Mouse (Mus musculus): ENCODE measurements at regions not wholly inside any gene's neighbourhood (a gene's known extent, or its start where the extent isn't known, plus 50 kb on each side); places are given as distances from the start of the nearest gene placed in this dataset.

DNA sequence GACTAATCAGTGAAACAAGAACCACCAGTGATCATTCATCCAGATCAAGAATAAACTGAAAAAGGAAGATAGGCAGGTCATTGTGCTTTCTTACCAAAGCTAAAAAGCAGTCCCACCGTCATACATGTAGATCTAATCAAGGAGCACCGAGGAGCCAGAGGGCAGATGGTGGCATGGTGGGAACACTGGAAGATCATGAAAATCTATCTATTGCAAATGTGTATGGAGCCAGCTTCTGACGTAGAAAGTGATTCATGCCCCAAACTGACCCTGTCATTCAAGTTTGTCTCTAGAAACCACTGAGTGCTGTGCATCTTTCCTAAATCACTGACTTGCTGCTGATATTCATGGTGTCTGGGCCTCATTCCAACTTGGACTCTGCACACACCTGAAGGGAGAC, 299.0 kb upstream of the Irx4 start:
- peaks cover 54% of the 10 kb centered on the region for H3K9me3 ChIP-seq (replicated peaks)
- DNase-seq (ENCODE audit: low spot score), result no peak
- no peak overlapping the region for H3K4me3 ChIP-seq (ENCODE audit: low read depth, low read length)
- no peaks in the 10 kb centered on the region for H3K4me1 ChIP-seq (ENCODE audit: insufficient read depth, low read depth, low read length)
- no peaks in the 10 kb centered on the region for H3K36me3 ChIP-seq (replicated peaks)
- no peaks in the 10 kb centered on the region for H3K27me3 ChIP-seq (ENCODE audit: insufficient read depth, low read length)
- TF ChIP-seq POLR2AphosphoS5 (IDR thresholded peaks at IDR 0.05; ENCODE audit: insufficient replicate concordance, low read depth, low read length) (no peak), GATA1 (IDR thresholded peaks at IDR 0.05; ENCODE audit: borderline replicate concordance, low read length) (no peak), TAL1 (conservative IDR thresholded peaks at IDR 0.05; ENCODE audit: low read depth, low read length) (no peak), CTCF (IDR thresholded peaks at IDR 0.05; ENCODE audit: low read depth, low read length) (no peak), GATA2 (IDR thresholded peaks at IDR 0.05; ENCODE audit: borderline replicate concordance, low read depth, low read length) (no peak)
- ATAC-seq (ENCODE audit: extremely low read depth, insufficient number of reproducible peaks, low FRiP score, poor library complexity, severe bottlenecking), result no peak

DNA sequence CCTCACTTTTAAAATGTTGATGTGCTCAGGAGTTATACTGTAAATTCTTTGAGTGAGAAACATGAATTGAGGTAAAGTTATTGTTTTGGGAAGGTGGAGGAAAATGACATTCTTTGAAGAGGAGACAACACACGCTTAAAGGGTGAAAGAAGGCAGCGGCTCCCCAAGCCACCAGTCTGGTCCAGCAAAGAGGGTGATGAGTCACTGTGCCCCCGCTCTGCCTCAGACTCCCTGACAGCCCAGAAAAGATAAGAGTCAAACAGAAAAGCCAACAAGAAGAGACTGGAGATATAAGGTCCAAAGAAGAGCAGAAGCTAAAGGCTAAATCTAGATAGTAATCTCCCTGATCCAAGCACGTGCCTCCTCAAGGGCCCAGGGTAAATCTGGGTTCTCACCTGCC, 288.1 kb upstream of the Irx4 start:
- peaks cover 44% of the 10 kb centered on the region for H3K9me3 ChIP-seq (replicated peaks)
- H3K27me3 ChIP-seq (ENCODE audit: insufficient read depth, low read length), result no peaks in the 10 kb centered on the region
- no peaks in the 10 kb centered on the region for H3K36me3 ChIP-seq (replicated peaks)
- ATAC-seq (ENCODE audit: extremely low read depth, insufficient number of reproducible peaks, low FRiP score, poor library complexity, severe bottlenecking) (no peak), DNase-seq (ENCODE audit: low spot score) (no peak)
- H3K4me1 ChIP-seq (ENCODE audit: insufficient read depth, low read depth, low read length), result no peaks in the 10 kb centered on the region
- TF ChIP-seq GATA2 (IDR thresholded peaks at IDR 0.05; ENCODE audit: borderline replicate concordance, low read depth, low read length), result no peak
- no peak for TF ChIP-seq CTCF (IDR thresholded peaks at IDR 0.05; ENCODE audit: low read depth, low read length)
- no peak overlapping the region for H3K4me3 ChIP-seq (ENCODE audit: low read depth, low read length)

DNA sequence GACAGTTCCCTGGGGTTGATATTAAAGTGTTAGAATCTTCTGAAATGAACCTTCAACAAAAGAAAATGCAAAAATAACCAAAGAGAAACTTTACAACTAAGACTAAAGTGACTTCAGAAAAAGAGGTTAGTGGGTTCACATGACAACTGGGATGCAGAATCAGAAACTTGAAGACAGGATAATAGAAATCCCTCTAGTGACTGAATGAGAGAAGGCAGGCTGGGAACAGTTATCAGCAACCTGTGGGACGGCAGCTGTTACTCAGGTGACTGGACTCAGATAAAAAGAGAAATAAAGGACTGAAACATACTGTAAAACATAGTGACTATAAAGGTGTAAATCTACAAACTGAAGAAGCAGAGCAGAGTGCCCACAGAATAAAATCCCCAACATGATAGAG, 287.4 kb upstream of the Irx4 start:
- Histone ChIP-seq H3K36me3 (replicated peaks) (no peaks in the 10 kb centered on the region), H3K4me1 (ENCODE audit: insufficient read depth, low read depth, low read length) (no peaks in the 10 kb centered on the region), H3K9me3 (replicated peaks) (peaks cover 48% of the 10 kb centered on the region), H3K4me3 (ENCODE audit: low read depth, low read length) (no peak overlapping the region), H3K27me3 (ENCODE audit: insufficient read depth, low read length) (no peaks in the 10 kb centered on the region)
- DNase-seq (ENCODE audit: low spot score), result no peak
- TF ChIP-seq TAL1 (conservative IDR thresholded peaks at IDR 0.05; ENCODE audit: low read depth, low read length) (no peak), GATA1 (IDR thresholded peaks at IDR 0.05; ENCODE audit: borderline replicate concordance, low read length) (no peak), GATA2 (IDR thresholded peaks at IDR 0.05; ENCODE audit: borderline replicate concordance, low read depth, low read length) (no peak), CTCF (IDR thresholded peaks at IDR 0.05; ENCODE audit: low read depth, low read length) (no peak), POLR2AphosphoS5 (IDR thresholded peaks at IDR 0.05; ENCODE audit: insufficient replicate concordance, low read depth, low read length) (no peak)
- no peak for ATAC-seq (ENCODE audit: extremely low read depth, insufficient number of reproducible peaks, low FRiP score, poor library complexity, severe bottlenecking)

DNA sequence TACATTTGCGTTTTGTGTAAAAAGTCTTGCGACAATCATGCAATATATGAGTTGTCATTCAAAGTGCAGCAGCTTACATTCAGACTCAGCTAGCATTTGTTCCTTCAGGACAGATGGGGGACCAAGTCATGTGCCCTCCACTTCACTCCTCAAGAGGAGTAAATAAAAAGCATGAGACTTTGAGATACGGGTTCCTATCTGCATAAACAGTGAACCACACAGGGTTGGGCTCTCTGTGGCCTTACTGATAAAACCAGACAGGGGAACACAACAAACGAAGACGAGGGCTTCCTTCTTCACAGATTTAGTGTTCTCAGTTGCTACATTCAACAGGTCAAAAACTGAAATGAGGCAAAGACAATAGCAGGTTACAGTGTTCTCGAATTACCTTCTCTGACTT, 283.1 kb upstream of the Irx4 start:
- Histone ChIP-seq H3K36me3 (replicated peaks) (no peaks in the 10 kb centered on the region), H3K9me3 (replicated peaks) (peaks cover 66% of the 10 kb centered on the region), H3K4me1 (ENCODE audit: insufficient read depth, low read depth, low read length) (no peaks in the 10 kb centered on the region), H3K27me3 (ENCODE audit: insufficient read depth, low read length) (no peaks in the 10 kb centered on the region), H3K4me3 (ENCODE audit: low read depth, low read length) (no peak overlapping the region)
- DNase-seq (ENCODE audit: low spot score) (no peak), ATAC-seq (ENCODE audit: extremely low read depth, insufficient number of reproducible peaks, low FRiP score, poor library complexity, severe bottlenecking) (no peak)
- TF ChIP-seq POLR2AphosphoS5 (IDR thresholded peaks at IDR 0.05; ENCODE audit: insufficient replicate concordance, low read depth, low read length) (no peak), CTCF (IDR thresholded peaks at IDR 0.05; ENCODE audit: low read depth, low read length) (no peak), TAL1 (conservative IDR thresholded peaks at IDR 0.05; ENCODE audit: low read depth, low read length) (no peak), GATA2 (IDR thresholded peaks at IDR 0.05; ENCODE audit: borderline replicate concordance, low read depth, low read length) (no peak), GATA1 (IDR thresholded peaks at IDR 0.05; ENCODE audit: borderline replicate concordance, low read length) (no peak)

DNA sequence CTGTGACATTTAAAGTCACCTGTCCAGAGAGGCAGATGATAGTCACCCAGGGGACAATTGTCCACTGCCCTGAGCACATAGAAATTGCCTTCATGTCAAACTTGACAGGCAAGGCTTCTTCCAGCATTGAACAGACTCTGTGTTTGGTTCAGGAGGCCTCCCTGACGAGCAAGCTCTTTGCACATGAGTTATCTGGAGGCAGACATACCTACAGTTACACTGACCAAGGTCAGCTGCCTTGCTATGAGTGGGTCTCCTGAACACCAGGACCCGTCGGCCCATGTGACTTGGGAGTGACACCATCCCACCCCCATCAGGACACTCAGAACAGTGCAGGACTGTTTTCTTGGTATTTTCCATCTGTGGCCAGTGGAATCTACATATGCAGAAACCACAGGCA, 282.3 kb upstream of the Irx4 start:
- DNase-seq (ENCODE audit: low spot score) (no peak), ATAC-seq (ENCODE audit: extremely low read depth, insufficient number of reproducible peaks, low FRiP score, poor library complexity, severe bottlenecking) (no peak)
- Histone ChIP-seq H3K27me3 (ENCODE audit: insufficient read depth, low read length) (no peaks in the 10 kb centered on the region), H3K9me3 (replicated peaks) (peaks cover 61% of the 10 kb centered on the region), H3K4me3 (ENCODE audit: low read depth, low read length) (no peak overlapping the region), H3K36me3 (replicated peaks) (no peaks in the 10 kb centered on the region), H3K4me1 (ENCODE audit: insufficient read depth, low read depth, low read length) (no peaks in the 10 kb centered on the region)
- TF ChIP-seq CTCF (IDR thresholded peaks at IDR 0.05; ENCODE audit: low read depth, low read length) (no peak), POLR2AphosphoS5 (IDR thresholded peaks at IDR 0.05; ENCODE audit: insufficient replicate concordance, low read depth, low read length) (no peak), GATA2 (IDR thresholded peaks at IDR 0.05; ENCODE audit: borderline replicate concordance, low read depth, low read length) (no peak), GATA1 (IDR thresholded peaks at IDR 0.05; ENCODE audit: borderline replicate concordance, low read length) (no peak), TAL1 (conservative IDR thresholded peaks at IDR 0.05; ENCODE audit: low read depth, low read length) (no peak)

DNA sequence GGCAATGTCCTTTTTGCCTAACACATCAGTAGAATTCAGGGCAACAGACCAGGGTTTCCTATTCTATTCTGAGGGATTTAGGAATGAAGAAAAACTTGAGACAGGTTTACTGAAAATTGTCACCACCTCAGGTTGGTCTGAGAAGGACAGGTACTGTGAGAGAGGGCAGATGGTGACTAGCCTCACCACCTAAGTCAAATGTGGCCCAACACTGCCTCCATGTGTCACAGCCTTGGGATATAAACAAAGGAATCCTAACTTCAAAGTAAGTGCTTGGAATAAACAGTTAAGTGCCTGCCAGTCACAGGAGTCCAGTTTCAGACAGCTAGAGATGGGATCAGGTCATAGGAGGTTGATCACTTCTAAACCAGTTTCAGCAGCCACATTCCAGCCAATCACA, 281.3 kb upstream of the Irx4 start:
- TF ChIP-seq GATA2 (IDR thresholded peaks at IDR 0.05; ENCODE audit: borderline replicate concordance, low read depth, low read length), result no peak
- no peak for TF ChIP-seq GATA1 (IDR thresholded peaks at IDR 0.05; ENCODE audit: borderline replicate concordance, low read length)
- TF ChIP-seq POLR2AphosphoS5 (IDR thresholded peaks at IDR 0.05; ENCODE audit: insufficient replicate concordance, low read depth, low read length), result no peak
- TF ChIP-seq CTCF (IDR thresholded peaks at IDR 0.05; ENCODE audit: low read depth, low read length), result no peak
- TF ChIP-seq TAL1 (conservative IDR thresholded peaks at IDR 0.05; ENCODE audit: low read depth, low read length), result no peak
- Histone ChIP-seq H3K9me3 (replicated peaks) (peaks cover 60% of the 10 kb centered on the region), H3K27me3 (ENCODE audit: insufficient read depth, low read length) (no peaks in the 10 kb centered on the region), H3K4me1 (ENCODE audit: insufficient read depth, low read depth, low read length) (no peaks in the 10 kb centered on the region), H3K36me3 (replicated peaks) (no peaks in the 10 kb centered on the region), H3K4me3 (ENCODE audit: low read depth, low read length) (no peak overlapping the region)
- no peak for ATAC-seq (ENCODE audit: extremely low read depth, insufficient number of reproducible peaks, low FRiP score, poor library complexity, severe bottlenecking)
- DNase-seq (ENCODE audit: low spot score), result no peak

Data from G1E (cell line).